Mouse (Mus musculus) hindbrain, embryonic 10.5 days (tissue): ENCODE data around the gene Brwd1. TPM values are rescaled to one million over a fixed set of nuclear protein-coding genes. Genes with fewer than 3 reads are reported as not detected.

Source experiments
- DNase-seq: peaks from one replicate; pipeline ENCODE4 v3.0.0-alpha.2; 2017; ENCODE audit warnings: low spot score
- H3K27ac ChIP-seq: fragments of 300-500 bp; sonication (generic); 2 replicates; pipeline ENCODE4 v1.5.1; 2016; ENCODE audit warnings: mild to moderate bottlenecking, moderate library complexity
- H3K27me3 ChIP-seq: fragments of 300-500 bp; sonication (generic); 2 replicates; pipeline ENCODE4 v1.6.1; 2016; ENCODE audit warnings: mild to moderate bottlenecking; ENCODE audit not compliant: poor library complexity, insufficient read depth, severe bottlenecking
- H3K36me3 ChIP-seq: fragments of 300-500 bp; sonication (generic); 2 replicates; pipeline ENCODE4 v1.6.1; 2016; ENCODE audit warnings: mild to moderate bottlenecking, moderate library complexity
- H3K4me1 ChIP-seq: fragments of 300-500 bp; sonication (generic); replicated peaks from 2 replicates; pipeline ENCODE4 v1.6.1; 2016; ENCODE audit warnings: mild to moderate bottlenecking
- H3K4me3 ChIP-seq: fragments of 300-500 bp; sonication (generic); 2 replicates; pipeline ENCODE4 v1.5.1; 2016; ENCODE audit warnings: mild to moderate bottlenecking, moderate library complexity
- H3K9me3 ChIP-seq: fragments of 300-500 bp; sonication (generic); 2 replicates; pipeline ENCODE4 v1.6.1; 2016; ENCODE audit warnings: mild to moderate bottlenecking, moderate library complexity
- WGBS: fragments of 180-500 bp; shearing (Covaris S2); methylation state at CpG from one replicate; pipeline ENCODE4 v1.1.7; 2016; 5-methylcytosine and 5-hydroxymethylcytosine counted together
- polyA plus RNA-seq: library from polyadenylated mRNA; unstranded; fragments of >200 nt; fragmentation: Nextera tagmentation; extraction: Ambion mirVana; gene quantifications from 2 replicates; pipeline ENCODE4 v1.2.1, GENCODE M21; 2016

Gene Brwd1
- polyA plus RNA-seq, 1 experiment from 2014 or later = 164 TPM

DNA sequence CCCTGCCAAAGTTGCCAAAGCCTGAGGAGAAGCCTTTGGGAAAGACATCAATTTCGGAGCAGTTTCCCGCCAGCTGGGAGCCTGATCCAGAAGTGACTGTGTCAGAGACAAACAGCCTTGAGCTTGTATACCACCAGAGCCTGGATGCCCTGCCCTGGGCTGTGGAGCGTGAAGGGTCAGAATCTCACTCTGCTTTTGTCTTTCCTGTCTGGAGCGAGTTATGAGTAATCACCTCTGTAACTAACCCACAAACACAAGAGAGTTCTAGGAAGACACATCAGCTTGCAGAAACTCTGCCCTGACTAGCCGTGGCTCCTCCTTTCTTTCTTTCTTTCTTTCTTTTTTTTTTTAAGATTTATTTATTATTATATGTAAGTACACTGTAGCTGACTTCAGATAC, 13.6 kb upstream of the Brwd1 start:
- 89% methylated on average over 5 of the region's 5 CpGs for WGBS

DNA sequence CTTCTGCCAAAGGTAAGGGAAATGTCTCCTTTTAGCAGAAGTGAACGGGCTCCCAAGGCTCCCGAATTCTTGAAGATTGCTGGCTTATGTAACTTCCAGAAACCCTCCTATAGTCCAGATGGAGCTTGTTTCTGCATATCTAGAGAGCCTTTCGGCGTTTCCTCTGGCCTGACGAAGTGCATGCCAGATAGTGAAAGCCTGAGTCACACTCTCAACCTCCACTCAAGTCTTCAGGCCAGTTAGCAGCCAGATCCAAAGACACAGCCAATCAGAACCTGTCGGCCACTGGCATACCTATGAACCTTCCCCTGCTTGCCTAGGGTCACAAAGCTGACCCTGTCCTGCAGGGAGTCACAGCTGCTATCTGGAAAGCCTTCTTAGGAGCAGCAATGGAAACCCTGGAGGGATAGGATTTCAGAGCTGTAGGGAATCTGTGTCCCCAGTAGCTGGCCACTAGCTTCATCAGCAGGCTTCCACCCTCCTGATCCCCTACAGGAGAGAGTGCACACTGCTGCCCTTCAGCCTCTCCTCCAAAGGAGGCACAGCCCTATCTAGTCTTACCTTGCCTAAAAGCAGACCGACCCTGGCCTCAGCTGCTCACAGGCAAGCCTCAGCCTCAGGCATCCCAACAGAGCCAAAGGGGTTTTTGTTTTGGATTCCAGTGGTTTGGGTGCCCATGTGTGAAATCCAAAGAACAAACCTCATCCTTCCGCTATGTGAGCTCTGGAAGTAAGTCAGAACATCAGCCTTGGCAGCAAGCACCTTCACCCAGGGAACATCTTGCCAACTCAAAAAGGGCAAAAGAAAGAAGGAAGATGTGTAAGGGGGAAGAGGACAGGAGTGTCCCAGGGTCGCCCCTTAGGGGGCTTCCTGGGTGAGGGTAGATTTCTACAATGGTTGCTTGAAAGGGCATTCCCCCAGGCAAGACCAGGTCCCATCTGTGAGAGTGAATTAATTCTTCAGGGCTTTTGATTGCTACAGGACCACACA, 9.5 kb upstream of the Brwd1 start:
- no peaks in the 10 kb centered on the region for H3K9me3 ChIP-seq
- H3K4me3 ChIP-seq = no peak overlapping the region
- H3K27me3 ChIP-seq = no peaks in the 10 kb centered on the region
- no peaks in the 10 kb centered on the region for H3K36me3 ChIP-seq
- peaks cover 8% of the 10 kb centered on the region; the same call in 1 of the 2 replicates for H3K4me1 ChIP-seq
- H3K27ac ChIP-seq = no peak overlapping the region
- 68% methylated on average over 9 of the region's 9 CpGs for WGBS
- peak; percentile 15 for DNase-seq

More for the DNA sequence above, 13.6 kb upstream of the Brwd1 start:
- Histone ChIP-seq H3K27ac (no peak overlapping the region), H3K36me3 (no peaks in the 10 kb centered on the region), H3K4me1 (peaks cover 8% of the 10 kb centered on the region; the same call in 1 of the 2 replicates), H3K9me3 (no peaks in the 10 kb centered on the region), H3K4me3 (no peak overlapping the region), H3K27me3 (no peaks in the 10 kb centered on the region)
- DNase-seq = no peak

DNA sequence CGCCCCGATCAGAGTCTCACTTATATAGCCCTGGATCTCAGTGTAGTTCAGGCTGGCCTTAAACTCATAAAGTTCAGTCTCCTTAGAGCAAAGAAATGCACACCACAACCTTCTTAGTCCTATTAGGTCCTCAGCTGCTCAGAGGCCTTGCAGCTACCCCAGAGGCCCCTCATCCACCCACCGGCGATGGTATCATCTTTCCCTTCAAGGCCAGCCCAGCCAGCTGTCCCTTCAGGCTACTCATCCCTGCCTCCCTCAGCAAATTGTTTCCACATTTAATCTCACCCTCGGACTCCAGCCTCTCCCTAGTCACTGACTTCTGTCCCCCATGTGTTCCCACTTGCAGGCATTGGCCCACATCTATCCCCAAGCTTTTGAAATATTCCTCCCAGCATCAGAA, 5.8 kb upstream of the Brwd1 start:
- Histone ChIP-seq H3K9me3 (no peaks in the 10 kb centered on the region), H3K27me3 (no peaks in the 10 kb centered on the region), H3K4me3 (no peak overlapping the region), H3K36me3 (no peaks in the 10 kb centered on the region), H3K27ac (no peak overlapping the region), H3K4me1 (peaks cover 13% of the 10 kb centered on the region)
- WGBS = 71% methylated on average over 5 of the region's 5 CpGs
- DNase-seq = no peak

DNA sequence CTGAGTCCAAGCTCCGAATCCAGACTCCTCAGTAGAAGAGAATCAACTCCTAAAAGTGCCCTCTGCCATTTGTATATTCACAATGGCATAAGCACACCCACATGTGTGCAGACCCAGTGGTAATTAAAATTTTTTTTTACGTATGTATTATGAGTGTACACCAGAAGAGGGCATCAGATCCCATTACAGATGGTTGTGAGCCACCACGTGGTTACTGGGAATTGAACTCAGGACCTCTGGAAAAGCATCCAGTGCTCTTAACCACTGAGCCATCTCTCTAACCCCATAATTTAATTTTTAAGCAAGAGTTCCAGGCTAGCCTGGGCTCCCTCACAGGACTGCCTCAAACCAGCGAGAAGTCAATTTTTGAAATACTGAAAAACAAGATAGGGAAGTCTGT, 5.1 kb upstream of the Brwd1 start:
- DNase-seq = no peak
- Histone ChIP-seq H3K27ac (no peak overlapping the region), H3K36me3 (no peaks in the 10 kb centered on the region), H3K4me3 (no peak overlapping the region), H3K27me3 (no peaks in the 10 kb centered on the region), H3K4me1 (peaks cover 18% of the 10 kb centered on the region), H3K9me3 (no peaks in the 10 kb centered on the region)
- 79% methylated on average over 4 of the region's 4 CpGs for WGBS

DNA sequence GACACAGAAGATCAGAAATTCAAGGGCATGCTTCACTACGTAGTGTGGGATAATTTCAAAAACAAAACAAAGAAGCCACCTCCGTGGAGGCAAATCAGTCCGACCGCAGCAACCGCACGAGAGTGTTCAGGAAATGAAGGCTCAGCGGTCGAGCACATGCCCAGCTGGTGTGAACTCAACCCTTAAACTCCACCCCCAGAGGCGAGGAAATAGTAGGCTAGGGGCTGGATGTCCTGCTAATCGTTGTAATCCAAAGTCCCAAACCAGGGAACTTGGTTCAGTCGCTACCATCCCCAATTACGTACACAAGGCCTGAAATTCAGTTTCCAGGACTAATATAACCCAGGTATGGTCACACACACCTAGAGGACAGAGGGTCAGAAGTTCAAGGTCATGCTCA, 4.7 kb upstream of the Brwd1 start:
- no peaks in the 10 kb centered on the region for H3K9me3 ChIP-seq
- peaks cover 15% of the 10 kb centered on the region for H3K4me1 ChIP-seq
- 78% methylated on average over 12 of the region's 12 CpGs for WGBS
- H3K36me3 ChIP-seq = no peaks in the 10 kb centered on the region
- H3K27ac ChIP-seq = no peak overlapping the region
- no peak overlapping the region for H3K4me3 ChIP-seq
- no peaks in the 10 kb centered on the region for H3K27me3 ChIP-seq
- DNase-seq = no peak

DNA sequence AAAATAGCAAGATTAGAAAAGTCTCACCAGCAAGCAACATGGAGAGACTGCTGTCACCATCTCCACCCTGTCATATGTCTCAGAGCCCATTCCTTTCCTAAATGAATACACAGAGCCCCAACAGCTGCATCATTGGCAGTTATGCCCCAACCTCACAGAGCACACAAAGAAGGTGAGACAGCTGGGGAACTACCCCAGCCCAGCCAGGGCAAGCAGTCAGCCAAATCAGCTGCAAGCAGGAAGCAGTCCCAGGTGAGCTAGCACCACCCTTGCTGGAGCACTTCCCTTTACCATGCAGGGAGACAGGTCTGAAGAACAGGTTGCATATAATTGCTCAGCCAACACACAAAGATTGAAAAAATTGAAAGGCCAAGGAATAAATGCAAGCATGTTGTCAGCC, 3.3 kb upstream of the Brwd1 start:
- Histone ChIP-seq H3K36me3 (peaks cover 8% of the 10 kb centered on the region), H3K27me3 (no peaks in the 10 kb centered on the region), H3K27ac (no peak overlapping the region), H3K4me1 (peaks cover 22% of the 10 kb centered on the region), H3K9me3 (no peaks in the 10 kb centered on the region), H3K4me3 (no peak overlapping the region)
- DNase-seq = no peak

DNA sequence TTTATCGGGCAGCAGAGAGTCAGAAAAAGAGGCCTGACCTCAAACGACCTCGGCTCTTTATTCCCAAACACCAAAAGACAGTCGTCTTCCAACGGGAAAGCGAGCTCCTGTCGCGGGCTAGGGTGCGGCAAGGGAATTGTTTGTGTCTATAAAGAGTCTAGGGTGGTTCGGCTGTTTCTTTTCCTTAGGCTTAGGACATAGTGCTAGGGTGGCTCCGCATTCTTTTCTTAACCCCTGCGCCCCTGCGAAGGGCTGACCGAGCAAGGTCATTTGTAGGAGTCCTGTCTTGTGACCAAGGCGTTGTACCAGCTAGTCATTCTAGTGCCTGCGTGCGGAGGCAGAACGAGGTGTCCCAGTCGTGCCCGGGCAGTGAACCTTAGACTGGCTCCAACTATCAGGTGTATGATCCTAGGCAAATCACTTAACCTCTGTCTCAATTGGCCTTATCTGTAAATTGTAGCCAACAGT, 887 bp upstream of the Brwd1 start:
- Histone ChIP-seq H3K27ac (peak overlapping the region; percentile 96), H3K4me1 (peaks cover 30% of the 10 kb centered on the region), H3K36me3 (peaks cover 32% of the 10 kb centered on the region), H3K9me3 (no peaks in the 10 kb centered on the region), H3K4me3 (peak overlapping the region; percentile 99), H3K27me3 (no peaks in the 10 kb centered on the region)
- WGBS = 4% methylated on average over 20 of the region's 20 CpGs
- DNase-seq = no peak

DNA sequence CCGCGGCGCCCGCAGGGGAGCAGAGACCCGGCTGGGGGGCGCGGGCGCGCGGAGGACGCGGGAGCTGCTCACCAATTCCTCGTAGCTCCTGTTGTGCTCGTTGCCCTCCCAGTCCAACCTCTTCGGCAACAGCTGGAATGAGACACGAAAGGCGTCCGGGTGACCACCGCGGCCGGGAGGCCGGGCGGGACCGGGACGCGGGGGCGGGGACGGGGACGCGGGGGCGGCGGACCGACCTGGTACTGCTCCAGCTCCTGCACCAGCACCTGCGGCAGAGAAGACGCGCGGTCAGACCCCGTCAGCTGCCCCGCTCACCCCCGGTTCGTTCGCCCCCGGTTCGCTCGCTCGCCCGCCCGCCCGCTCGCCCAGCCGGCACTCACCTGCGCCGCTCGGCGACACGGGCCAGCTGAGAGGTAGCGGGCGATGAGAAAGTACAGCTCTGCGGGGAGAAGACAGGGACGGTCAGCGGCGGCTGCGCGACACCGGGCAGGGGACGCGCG, 534 bp downstream of the Brwd1 start:
- Histone ChIP-seq H3K27me3 (no peaks in the 10 kb centered on the region), H3K4me1 (peaks cover 30% of the 10 kb centered on the region), H3K36me3 (peaks cover 46% of the 10 kb centered on the region), H3K4me3 (peak overlapping the region; percentile 99), H3K27ac (peak overlapping the region; percentile 96), H3K9me3 (no peaks in the 10 kb centered on the region)
- DNase-seq = no peak
- WGBS = under 1% methylated on average over 68 of the region's 68 CpGs

DNA sequence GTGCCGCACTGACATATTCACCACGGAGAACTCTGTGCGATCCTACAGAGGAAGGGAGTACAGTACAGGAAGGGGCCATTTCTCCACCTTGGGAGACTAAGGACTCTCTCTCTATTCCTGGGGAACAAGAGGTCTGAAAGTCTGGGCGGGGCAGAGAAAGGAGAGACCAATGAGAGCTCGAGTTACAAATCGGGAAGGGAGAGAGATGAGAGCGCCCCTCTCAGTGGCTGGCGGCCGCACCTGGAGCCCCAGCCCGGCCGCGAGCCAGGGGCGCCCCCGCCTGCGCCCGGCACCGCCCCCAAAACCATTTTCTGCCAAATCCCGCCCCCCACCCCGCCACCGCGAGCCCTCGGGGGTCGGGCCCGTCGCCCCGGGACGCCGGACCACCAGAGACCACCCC, 995 bp downstream of the Brwd1 start:
- no peaks in the 10 kb centered on the region for H3K9me3 ChIP-seq
- peaks cover 51% of the 10 kb centered on the region for H3K36me3 ChIP-seq
- no peaks in the 10 kb centered on the region for H3K27me3 ChIP-seq
- H3K4me3 ChIP-seq = peak overlapping the region; percentile 99
- H3K27ac ChIP-seq = peak overlapping the region; percentile 96
- under 1% methylated on average over 28 of the region's 28 CpGs for WGBS
- peak; percentile 89 for DNase-seq
- H3K4me1 ChIP-seq = peaks cover 30% of the 10 kb centered on the region

DNA sequence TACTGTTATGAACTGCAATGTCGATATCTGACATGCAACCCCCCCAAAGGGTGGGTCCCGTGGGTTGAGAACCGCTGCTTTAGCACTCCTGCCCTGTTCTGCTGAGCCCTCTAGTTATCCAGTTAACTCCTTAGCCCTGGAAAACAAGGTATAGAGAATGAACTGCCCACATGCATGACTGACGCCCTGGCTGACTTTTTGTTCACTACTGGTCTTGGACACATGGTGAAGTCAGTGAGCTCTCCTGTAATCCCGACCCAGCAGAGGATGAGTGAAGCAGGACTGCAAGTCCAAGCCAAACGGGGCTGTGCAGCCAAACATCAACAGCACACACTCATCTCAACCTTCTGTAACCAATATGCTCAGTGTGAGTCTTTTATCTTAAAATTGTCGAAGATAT, 1.8 kb downstream of the Brwd1 start:
- Histone ChIP-seq H3K36me3 (peaks cover 59% of the 10 kb centered on the region), H3K4me3 (peak overlapping the region; percentile 99; the same call in 1 of the 2 replicates)
- 90% methylated on average over 7 of the region's 7 CpGs for WGBS

DNA sequence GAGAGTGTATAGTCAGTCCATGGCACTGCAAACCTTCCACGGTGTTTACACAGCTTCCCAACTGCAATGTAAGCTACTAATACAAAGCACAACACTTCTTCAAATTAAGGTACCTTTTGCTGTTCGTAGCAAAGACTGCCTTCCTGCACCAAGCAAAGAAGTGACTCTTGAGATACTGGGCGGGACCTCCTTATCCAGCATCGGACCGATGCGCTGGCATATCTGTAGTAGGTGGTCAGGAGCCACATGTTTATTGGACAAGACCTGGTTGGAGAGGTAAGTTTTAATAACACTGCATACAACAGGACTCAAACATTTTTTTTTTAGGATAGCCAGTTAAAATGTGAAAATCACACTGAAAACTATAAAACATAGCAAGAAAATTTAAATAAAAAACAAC, 14.0 kb downstream of the Brwd1 start:
- no peaks in the 10 kb centered on the region for H3K27me3 ChIP-seq
- H3K9me3 ChIP-seq = no peaks in the 10 kb centered on the region
- DNase-seq = no peak
- H3K4me3 ChIP-seq = no peak overlapping the region
- H3K27ac ChIP-seq = no peak overlapping the region
- WGBS = 96% methylated on average over 6 of the region's 6 CpGs
- H3K36me3 ChIP-seq = peaks cover 96% of the 10 kb centered on the region
- no peaks in the 10 kb centered on the region for H3K4me1 ChIP-seq

More for the DNA sequence above, 1.8 kb downstream of the Brwd1 start:
- Histone ChIP-seq H3K9me3 (no peaks in the 10 kb centered on the region), H3K4me1 (peaks cover 30% of the 10 kb centered on the region), H3K27me3 (no peaks in the 10 kb centered on the region), H3K27ac (no peak overlapping the region)
- DNase-seq = no peak

DNA sequence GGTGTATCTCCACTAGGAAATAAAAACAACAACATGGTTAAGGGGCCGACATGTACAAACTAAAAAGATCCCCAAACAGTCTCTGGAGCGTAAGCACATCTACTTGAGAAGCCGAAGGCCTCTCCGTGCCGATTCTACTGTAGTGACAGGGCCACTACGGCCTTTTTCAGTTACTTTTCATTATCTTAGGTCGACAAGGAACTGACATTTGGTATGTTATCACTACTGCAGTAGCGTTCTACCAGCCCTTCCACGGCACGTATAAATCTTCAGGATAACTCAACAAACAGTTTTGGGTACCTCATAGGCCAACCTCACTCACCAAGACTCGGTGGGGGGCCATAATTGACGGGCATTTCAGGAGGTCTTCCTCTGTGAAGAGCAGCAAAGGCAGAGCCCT, 16.2 kb downstream of the Brwd1 start:
- Histone ChIP-seq H3K4me3 (no peak overlapping the region), H3K4me1 (no peaks in the 10 kb centered on the region), H3K9me3 (no peaks in the 10 kb centered on the region), H3K36me3 (peaks cover 96% of the 10 kb centered on the region), H3K27ac (no peak overlapping the region), H3K27me3 (no peaks in the 10 kb centered on the region)
- no peak for DNase-seq
- 94% methylated on average over 12 of the region's 12 CpGs for WGBS

DNA sequence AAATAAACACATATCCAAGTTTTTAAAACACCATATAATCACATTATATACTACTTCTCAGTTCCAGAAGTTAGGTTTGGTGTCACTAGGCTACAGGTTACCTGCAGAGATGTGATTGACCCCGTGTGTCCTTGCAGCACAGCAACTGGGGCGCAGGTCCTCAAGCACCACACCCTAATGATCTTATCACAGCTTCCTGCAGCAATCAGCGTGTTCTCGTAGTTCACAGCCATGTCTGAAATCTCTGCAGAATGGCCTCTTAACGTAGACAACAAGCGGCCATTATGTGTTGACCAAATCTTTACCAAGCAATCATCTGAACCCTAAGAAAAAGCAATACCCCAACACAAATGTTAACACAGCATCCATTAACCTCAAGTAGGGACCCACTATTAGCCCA, 17.7 kb downstream of the Brwd1 start:
- H3K27me3 ChIP-seq = no peaks in the 10 kb centered on the region
- H3K36me3 ChIP-seq = peaks cover 98% of the 10 kb centered on the region
- no peaks in the 10 kb centered on the region for H3K4me1 ChIP-seq
- no peak overlapping the region for H3K4me3 ChIP-seq
- 94% methylated on average over 6 of the region's 6 CpGs for WGBS
- no peak overlapping the region for H3K27ac ChIP-seq
- DNase-seq = no peak
- H3K9me3 ChIP-seq = no peaks in the 10 kb centered on the region
